Mouse (Mus musculus) CD4-positive, CD25-positive, alpha-beta regulatory T cell, adult 2 months (primary cell): Measurements from ENCODE around the gene Zdhhc17.

ENCODE experiments used
- DNase-seq: peaks from one replicate; pipeline ENCODE4 v3.0.0-alpha.2; 2012; ENCODE audit warnings: low read depth, low spot score

The Zdhhc17 gene

DNA sequence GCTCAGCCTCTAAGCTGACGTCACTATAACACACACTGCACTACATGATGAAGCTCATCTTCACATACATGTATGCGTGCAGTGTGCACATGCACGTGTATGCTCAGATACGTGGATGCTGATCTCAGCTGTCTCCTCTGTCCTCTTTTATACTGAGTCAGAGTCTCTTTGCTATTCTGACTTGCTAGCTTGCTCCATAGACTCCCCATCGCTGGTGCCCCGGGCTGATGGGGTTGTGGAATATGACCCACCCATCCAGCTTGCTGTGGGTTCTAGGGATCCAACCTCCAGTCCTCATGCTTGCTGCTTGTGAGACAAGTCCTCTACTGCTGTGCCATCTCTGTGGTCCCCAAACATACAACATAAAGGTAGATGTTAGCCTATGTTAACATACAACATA is 51.1 kb downstream of the Zdhhc17 start:
- DNase-seq, result no peak

DNA sequence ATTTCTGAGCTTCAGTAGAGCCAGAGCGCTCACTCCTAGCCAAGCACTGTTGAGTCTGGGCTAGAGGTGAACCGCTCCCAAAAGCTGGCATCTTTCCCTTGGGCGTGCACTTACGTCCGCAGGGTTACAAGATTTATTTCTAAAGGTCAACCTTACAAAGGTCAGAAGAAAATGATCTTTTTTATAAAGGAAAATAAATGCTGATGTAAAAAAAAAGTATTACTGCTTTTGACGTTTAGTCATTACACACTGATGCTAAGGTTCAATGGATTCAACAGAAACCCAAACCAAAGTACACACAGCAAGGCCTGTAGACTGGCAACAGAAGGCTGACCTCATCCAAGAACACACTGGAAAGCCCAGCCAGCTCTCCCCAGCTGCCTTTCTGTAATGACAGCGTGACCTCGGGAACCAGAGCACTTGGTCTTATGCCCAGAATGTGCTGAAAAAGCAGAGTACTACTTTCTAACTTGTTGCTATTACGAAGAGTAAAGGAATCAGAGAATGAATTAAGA is 56.9 kb downstream of the Zdhhc17 start:
- DNase-seq, result no peak

DNA sequence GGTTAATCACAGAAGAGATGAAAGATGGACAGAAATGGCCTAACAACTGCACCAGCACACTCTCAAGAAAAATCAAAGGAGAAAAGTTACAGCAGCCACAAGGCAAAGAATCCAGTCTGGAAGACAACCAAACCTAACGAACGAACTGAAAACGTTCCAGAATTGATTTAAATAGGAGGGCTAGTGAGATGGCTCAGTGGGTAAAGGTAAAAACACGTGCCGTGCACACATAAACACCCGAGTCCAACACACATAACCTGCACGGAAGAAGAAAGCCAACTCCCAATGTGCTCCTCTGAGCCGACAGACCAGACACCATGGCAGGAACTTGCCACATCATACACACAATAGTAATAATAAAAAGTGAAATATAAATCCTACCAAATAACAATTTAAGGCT is 57.7 kb downstream of the Zdhhc17 start:
- no peak for DNase-seq

DNA sequence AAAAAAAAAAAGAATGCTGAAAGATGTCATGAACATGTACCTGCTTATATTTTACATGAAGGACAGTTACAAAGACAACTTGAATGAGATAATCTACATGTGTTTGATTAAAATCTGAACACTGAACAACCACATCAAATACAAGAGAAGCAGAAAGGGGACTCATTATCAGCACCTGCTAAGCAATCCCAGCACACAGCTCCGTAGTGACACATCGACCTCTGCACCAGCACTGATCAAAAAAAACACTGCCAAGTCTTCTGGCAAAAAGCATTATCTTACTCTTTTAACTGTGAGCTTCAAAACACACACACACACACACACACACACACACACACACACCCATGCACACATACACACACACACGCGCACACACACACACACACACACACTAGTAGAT is 58.2 kb downstream of the Zdhhc17 start:
- DNase-seq, result peak; percentile 8

DNA sequence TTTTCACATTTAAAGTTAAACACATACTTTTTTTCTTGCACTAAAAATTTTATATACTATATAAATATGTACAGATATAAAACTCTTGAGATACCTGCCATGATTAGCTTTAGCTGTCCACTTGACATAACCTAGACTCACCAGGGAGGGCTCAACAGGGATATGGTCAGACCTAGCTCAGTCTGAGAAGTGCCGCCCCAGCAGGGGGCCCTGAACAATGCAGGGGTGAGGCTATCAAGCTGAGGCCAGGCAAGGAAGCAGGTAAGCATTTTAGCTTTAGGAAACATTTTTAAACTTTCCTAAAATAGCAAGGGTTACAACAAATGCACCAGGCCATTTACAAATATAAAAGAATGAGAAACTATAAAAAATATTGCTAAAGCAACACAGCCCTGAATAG is 58.8 kb downstream of the Zdhhc17 start:
- DNase-seq, result no peak

DNA sequence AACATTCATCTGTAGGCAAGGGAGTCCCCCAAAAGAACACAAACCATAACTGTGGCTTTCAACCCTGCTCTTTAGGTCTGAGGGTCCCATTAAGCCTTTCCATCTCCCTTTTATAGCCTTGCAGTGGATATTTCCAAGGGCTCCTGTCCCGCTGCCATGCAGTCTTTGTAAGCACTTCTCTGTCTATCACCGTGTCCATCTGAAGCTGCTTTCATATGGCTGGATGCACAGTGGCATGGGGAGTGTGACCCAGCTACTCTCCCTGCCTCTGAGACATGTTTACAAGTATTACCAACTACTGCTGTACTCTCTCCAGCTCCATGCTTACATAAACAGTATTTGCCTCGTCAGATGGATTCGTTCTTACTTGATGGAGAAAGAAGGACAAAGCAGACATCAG is 62.4 kb downstream of the Zdhhc17 start:
- no peak for DNase-seq

DNA sequence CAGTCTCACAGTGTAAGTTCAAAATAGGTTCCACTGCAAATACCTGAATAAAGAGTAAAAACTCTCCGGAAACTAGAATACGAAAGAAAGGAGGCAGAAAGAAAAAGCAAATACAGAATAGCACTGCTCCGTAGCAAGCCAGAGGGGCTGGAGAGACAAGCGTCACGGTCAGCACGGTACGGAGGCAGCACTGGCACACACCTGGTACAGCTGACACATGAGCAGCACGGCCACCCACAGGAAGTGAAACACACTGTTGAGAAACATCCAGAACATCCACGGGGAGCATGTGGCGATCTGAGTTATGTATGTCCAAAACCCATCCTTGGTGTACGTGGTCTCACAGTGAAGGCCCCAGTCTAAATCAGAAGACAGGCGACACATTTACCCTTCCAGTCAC is 64.0 kb downstream of the Zdhhc17 start:
- DNase-seq, result no peak

DNA sequence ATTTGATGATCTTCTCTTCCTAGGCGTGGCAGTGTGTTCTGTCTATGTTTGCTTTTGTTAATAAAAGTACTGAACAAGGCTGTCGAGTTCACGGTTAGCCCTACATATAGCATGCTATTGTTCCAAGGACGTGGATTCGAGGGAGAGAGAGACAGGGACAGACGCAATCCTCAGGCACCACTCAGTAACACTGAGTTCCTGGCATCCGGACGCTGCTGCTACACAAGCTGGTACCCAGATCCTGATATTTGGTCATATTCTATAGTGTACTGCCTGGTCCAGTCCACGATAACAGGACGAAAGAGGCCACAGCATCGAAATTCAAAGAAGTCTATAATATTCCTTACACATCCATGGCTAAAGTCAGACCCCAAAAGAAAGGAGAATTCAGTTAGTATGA is 65.8 kb downstream of the Zdhhc17 start:
- no peak for DNase-seq

DNA sequence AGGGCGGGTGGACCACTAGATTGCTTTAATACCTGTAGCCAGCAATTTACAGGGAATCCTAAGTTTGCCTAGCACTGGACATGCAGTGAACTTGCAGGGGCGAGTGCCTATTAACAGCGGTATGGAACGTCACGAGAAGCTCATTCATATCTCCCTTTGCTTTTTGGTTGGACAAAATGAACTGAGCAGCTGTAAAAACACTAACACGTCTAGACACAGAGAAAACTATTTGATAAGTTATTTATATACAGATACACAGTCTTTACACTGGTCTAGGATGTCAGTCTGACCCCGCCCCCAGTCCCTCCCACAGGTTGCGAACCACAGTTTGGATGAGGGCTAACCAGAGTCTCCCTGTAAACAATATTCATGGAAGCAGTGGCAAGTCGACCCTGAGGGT is 67.1 kb downstream of the Zdhhc17 start:
- no peak for DNase-seq

DNA sequence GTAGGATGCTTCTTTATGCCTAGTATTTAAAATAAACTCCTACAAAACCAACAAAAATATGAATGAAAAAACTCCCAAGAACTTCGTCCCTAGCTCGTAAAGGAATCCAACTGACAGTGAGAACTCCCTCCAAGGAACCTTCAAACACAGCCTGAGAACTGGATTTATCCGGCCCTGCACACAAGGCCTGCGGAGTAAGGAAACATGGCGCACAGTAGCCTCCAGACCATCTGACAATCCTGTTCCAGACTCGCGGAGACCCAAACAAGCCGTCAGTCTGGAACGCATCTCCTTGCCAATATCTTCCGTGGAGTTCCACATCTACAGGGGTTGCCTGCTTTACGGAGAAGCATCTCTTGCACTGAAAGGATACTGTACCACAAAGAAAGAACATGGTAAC is 68.0 kb downstream of the Zdhhc17 start:
- no peak for DNase-seq

DNA sequence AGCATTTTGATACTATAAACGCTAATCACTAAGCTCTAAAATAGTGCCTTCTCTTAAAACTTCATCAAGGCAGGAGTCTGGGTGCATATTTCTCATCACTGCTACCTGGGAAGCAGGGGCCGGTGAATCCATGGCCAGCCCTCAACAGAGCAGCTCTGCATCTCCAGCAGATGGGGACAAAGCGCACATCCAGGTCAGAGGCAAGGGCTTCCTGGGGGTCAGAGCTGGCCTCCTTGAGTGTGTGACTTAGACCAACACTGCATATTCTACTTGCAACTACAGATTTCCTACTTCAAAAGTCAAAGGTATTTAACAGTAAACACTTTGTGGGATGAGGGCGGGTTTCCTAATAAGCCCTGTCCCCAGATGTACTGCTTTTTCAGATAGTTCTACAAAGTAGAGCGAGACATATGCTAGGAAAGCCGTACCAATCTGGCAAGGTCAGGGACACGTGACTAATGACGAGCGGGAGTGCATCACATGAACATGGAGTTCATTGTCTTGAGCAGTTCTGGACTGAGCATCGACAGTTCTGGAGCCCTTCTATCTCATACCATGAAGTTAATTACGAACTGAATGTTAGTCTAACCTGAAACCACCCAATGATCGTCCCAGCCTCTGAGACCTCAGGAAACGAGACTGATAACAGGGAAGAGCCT is 69.1 kb downstream of the Zdhhc17 start:
- no peak for DNase-seq

DNA sequence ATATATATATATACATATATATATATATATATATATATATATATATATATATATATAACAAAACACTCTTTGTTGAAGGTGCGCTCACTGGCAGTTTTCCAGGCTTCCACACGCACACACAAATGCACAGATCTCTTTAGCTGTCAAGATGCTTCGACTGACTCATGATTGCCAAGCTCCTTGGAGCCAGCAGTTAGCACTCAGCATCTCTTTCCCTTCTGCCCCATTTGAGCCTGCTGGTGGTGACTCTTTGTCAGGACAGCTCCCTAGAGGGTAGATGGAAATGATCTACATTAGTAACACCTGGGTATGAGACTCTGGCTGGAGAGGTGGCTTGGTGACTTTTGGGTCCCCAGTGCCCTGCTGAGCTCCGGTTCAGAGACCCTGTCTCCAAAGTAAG is 70.2 kb downstream of the Zdhhc17 start:
- no peak for DNase-seq

DNA sequence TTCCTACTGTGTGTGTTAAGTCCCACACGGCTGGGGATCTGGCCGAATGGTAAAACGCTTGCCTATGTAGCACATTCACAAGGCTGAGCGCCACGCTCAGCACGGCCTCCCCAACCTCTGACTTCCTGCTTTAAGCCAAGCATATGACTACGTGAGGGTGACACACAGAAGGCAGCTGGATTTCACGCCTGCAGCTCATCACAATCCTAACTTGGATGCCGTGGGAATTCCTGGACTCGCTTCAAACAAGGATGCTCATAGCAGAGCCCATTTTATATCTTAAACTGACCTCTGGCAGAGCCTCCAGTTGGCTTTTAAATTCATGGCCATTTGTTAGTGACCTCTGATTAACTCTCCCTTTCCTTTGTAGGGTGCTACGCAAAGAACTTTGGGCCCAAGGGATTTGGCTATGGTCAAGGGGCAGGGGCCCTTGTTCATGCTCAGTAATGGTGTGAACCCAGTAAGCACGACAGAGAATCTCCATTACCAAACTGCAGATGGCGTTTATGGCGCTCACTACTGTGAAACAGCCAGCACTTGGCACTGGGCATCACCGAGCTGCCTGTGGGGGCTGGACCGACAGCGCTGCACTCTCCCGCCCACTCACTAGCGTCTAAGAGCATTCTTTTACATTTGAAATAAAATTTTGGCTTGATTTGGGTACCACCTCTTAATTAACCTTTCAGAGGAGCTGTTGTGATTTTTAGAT is 70.9 kb downstream of the Zdhhc17 start:
- DNase-seq, result no peak

DNA sequence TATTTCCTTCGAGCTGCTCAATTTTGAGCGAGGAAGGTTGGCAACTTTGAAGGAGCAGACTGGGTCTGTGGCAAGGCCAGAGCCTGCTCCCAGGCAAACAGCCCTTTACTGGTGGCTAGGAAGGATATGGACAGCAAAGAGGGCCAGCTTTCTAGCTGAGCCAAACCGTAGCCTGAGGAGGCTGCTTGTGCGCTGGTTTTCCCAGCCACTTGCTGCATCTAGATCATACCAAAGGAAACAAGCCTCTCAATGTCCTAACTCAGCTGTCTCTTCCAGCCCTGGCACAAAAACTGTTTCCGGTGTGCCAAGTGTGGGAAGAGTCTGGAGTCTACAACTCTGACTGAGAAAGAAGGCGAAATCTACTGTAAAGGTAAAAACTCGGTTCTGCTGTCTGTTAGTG is 71.6 kb downstream of the Zdhhc17 start:
- no peak for DNase-seq

DNA sequence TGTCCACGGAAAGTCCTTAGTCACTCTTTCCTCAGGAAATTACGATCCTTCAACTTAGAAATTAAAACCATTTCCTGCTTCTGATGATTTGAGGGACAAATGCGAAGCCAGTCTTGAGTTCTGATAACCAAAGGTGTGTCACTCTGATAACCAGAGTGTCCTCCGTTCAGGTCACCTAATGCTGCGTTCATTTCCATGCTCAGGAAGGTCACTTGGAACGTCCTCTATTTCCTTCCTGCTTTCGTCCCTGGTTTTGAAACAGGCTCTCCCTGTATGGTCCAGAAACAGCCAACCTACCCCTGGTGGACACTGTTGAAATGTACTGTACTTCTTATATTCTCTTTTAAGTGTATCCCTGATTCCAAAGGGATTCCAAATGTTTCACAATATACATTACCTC is 74.3 kb downstream of the Zdhhc17 start:
- no peak for DNase-seq

DNA sequence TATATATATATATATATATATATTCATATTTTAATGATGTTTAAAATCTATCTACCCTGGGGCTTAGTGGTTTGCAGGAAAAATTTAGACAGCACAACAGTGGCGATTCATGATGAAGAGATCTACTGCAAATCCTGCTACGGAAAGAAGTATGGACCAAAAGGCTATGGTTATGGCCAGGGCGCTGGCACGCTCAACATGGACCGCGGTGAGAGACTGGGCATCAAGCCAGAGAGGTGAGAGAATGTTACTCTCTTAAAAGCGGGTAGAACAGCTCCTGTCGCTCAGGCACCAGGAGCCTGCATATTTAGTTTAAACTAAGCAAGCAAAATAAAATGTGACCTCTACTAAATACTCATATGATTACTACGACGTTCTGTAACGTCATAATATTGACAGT is 74.9 kb downstream of the Zdhhc17 start:
- no peak for DNase-seq

DNA sequence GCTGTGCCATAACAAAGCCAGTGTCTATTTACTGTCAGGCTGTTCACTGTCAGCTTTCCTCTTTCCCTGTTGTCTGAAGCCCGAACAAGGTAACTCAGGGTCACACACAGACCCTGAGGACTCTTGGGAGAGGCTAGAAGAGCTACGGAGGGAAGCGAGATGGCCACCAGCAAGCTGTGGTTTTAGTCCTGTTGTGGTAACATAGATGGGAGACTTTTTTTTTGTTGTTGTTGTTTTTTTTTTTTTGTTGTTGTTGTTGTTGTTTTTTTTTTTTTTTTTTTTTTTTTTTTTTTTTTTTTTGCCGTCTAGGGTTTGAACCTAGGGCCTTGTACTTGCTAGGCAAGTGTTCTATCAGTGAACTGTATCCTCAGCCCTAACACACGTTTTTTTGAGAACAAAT is 76.4 kb downstream of the Zdhhc17 start:
- DNase-seq, result no peak

DNA sequence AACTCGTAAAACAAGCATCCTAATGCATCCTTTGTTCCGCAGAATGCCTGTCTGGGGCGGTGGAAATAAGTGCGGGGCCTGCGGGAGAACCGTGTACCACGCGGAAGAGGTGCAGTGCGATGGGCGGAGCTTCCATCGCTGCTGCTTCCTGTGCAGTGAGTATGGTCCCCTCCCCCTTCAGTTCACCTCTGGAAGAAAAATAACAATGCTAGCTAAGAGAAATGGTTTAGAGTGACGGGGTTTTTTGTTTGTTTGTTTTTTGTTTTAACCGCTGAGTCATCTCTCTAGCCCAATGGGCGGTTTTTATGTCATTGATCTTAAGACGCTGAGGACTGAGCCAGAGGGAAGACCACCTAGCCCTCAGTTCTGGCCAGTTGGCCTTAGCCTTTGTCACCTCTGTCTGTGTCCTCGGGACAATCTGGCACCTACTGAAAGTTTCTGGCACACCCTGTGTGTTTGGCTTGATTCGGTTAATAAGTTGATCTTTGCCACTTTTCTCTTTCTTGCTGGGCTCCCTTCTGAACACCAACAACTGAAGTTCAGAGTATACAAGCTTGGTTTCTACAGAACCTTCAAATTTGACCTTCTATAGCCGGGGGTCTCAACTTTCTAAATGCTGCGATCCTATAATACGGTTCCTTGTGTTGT is 77.9 kb downstream of the Zdhhc17 start:
- peak; percentile 89 for DNase-seq

DNA sequence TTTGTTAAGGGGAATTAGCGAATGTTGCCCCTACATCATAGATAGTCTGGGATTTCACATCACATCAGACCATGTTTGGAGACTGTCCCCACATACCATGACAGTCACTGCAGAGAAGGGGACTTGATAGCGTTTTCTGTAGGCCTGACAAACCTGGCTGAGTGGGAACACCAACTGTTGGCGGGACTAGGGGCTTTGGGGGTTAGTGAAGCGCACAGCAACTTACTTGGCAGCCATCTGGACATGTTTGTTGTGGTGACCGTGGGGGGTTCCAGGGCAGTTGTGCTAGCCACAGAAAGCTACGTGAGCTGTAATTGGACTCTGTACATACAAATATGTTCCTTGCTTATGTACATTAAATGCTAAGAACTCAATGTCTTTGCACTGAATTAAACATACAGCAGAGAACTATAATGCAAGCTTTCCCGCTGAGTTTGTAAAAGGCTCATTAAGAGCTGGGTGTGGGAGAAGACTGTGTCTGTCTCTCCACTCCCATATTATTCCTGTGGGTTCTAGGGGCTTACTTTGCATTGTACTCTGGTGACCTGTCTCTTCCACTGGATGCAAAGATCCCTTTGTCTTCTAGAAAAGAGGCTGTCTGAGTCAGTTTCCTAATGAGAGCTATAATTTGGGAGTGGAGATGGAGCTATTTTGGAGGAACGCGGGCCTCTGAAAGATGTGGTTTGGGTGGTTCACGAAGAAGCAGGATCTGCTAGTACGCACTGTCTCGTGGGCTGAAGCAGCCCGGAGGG is 78.6 kb downstream of the Zdhhc17 start:
- DNase-seq, result no peak

DNA sequence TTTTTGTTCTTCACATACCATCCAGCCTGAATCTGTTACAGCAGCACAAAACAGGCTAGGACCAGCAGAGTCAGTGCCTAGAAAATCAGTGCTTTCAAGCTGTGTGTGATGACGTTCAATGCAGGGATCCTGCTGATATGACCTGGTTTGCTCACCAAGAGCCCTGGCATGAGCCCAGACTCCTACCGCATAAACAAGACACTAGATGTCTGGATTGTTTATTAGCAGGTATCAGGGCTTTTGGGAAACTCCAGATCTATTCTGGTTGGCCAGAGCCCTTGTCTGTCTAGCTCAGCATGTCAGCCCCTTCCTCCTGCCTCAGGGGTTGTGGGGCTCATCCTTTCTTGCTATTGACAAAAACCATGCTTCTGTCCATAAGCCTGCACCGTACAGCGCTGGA is 80.2 kb downstream of the Zdhhc17 start:
- no peak for DNase-seq

DNA sequence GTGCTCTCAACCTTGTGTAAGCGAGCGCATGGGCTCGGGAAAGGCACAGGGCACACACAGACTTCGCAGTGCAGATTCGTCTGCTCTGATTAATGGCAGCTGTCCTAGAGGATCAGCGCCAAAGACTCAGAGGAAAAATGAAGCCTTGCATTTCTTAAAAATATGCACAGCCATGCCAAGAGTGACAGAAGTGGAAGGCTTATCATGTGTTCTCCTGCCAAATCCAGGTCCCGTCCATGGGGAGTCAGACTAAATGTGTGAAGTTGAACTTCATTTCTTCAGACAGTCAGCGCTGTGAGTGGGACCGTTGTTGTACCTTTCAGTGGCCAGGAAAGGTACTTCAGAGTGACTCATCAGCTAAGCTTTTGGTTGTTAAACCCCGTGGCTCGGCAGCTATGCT is 82.4 kb downstream of the Zdhhc17 start:
- DNase-seq, result no peak

DNA sequence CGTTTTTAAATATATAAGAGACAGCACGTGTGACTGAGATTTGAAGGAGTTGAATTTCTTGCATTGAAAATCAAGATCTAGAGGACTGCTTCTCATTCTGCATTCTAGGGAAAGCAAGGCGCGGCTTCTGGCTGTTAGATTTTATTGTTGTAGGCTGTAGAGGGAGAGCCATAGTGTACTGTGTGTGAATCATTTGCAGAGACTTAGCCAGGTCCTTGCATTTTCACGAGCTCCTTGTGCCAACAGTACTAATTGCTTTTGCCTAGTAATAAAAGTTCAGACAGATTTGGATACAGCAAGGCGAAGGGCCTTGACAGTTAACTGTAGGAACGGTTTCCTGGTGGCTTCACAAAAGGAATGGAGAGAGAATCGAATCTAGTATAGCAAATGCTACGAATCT is 87.3 kb downstream of the Zdhhc17 start:
- no peak for DNase-seq
